Mouse (Mus musculus) hindbrain, embryonic 15.5 days (tissue): ENCODE data around the gene Gm21882. TPM values are rescaled to one million over a fixed set of nuclear protein-coding genes. Genes with fewer than 3 reads are reported as not detected.
"Not testable (repeated sequence)": the region's sequence is repeated elsewhere in the genome, so short reads cannot be mapped to it uniquely, and the experiment has no call there.

ENCODE experiments used
- ATAC-seq: fragments of 200-750 bp; cut with Nextera tagmentation; 2 replicates; pipeline ENCODE4 v1.8.0; 2017; ENCODE audit warnings: low read depth, moderate number of reproducible peaks, moderate TSS enrichment; ENCODE audit not compliant: low FRiP score
- H3K27ac ChIP-seq: fragments of 300-500 bp; sonication (generic); replicated peaks from 2 replicates; pipeline ENCODE4 v1.5.1; 2015; ENCODE audit warnings: mild to moderate bottlenecking, inconsistent platforms
- H3K27me3 ChIP-seq: fragments of 300-500 bp; sonication (generic); 2 replicates; pipeline ENCODE4 v1.6.1; 2015; ENCODE audit warnings: control low read depth, inconsistent platforms
- H3K36me3 ChIP-seq: fragments of 300-500 bp; sonication (generic); 2 replicates; pipeline ENCODE4 v1.6.1; 2015; ENCODE audit warnings: control low read depth, inconsistent platforms
- H3K4me1 ChIP-seq: fragments of 300-500 bp; sonication (generic); replicated peaks from 2 replicates; pipeline ENCODE4 v1.6.1; 2015; ENCODE audit warnings: control low read depth, inconsistent platforms
- H3K4me2 ChIP-seq: fragments of 300-500 bp; sonication (generic); 2 replicates; pipeline ENCODE4 v1.6.1; 2015; ENCODE audit warnings: moderate library complexity, mild to moderate bottlenecking, inconsistent platforms
- H3K4me3 ChIP-seq: fragments of 300-500 bp; sonication (generic); 2 replicates; pipeline ENCODE4 v1.5.1; 2015; ENCODE audit warnings: mild to moderate bottlenecking, inconsistent platforms
- H3K9ac ChIP-seq: fragments of 300-500 bp; sonication (generic); 2 replicates; pipeline ENCODE4 v1.6.1; 2015; ENCODE audit warnings: inconsistent platforms
- H3K9me3 ChIP-seq: fragments of 300-500 bp; sonication (generic); 2 replicates; pipeline ENCODE4 v1.6.1; 2016; ENCODE audit warnings: control low read depth, inconsistent platforms
- WGBS: fragments of 180-500 bp; shearing (Covaris S2); methylation state at CpG from one replicate; pipeline ENCODE4 v1.1.7; 2015; 5-methylcytosine and 5-hydroxymethylcytosine counted together
- polyA plus RNA-seq: library from polyadenylated mRNA; unstranded; fragments of >200 nt; fragmentation: Nextera tagmentation; extraction: Ambion mirVana; gene quantifications from 2 replicates; pipeline ENCODE4 v1.2.1, GENCODE M21; 2015

Gm21882 gene
- not detected in 2 replicates for polyA plus RNA-seq

DNA sequence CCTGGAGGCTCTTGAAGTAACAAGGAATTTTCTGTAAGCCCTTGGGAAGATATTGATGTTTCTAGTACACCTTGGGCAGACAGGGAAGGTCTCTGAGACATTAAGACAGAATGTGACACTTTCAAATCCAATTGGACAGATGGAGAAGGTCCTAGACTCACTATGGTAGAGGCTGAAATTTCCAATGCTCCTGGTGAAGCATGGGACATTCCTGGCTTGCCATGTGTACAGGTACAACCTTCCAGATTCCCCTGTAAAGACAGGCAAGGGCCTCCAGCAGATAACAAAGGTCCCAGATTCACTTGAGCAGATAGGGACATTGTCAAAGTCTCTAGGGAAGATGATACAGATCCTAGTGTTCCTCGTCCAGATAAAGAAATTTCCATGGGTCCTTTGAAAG, at the start of gene Gm21882:
TSS of gene Gm21882 (minus strand) at position 101 of the 400 bp plus-strand sequence.
- WGBS, result 46% methylated on average over 1 of the region's 1 CpGs
- not testable (repeated sequence) for H3K4me3 ChIP-seq, H3K9me3 ChIP-seq, H3K27me3 ChIP-seq, H3K9ac ChIP-seq, H3K27ac ChIP-seq, ATAC-seq, H3K4me2 ChIP-seq, H3K4me1 ChIP-seq, H3K36me3 ChIP-seq

Other genes with a start within 250 kb of the Gm21882 start
- gene Gm21865, start 64.6 kb downstream of the Gm21882 start, polyA plus RNA-seq, result not detected in 2 replicates